Mouse (Mus musculus) liver, adult (tissue): Measurements from ENCODE around the gene Aven.

Experiments
- GATA4 ChIP-seq: IDR thresholded peaks from 2 replicates; pipeline ENCODE4 v1.6.1; 2014; ENCODE audit warnings: mild to moderate bottlenecking, low read length; ENCODE audit not compliant: insufficient replicate concordance

Aven gene

DNA sequence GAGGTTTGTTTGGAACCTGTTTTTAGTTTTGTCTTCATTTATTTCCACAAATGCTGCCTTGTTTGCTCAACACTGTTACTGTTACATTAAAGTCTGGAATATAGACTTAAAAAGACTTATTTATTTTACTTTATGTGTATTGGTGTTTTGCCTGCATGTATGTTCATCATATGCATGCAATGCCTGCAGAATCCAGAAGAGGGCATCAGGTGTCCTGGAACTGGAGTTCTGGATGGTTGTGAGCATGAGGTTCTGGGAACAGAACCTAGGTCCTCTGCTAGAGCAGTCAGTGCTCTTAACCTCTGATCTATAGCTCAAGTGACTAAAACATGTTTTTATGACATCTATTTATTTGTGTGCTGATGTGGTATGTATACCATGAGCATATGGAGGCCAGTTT is 25.8 kb downstream of the Aven start:
- TF ChIP-seq GATA4 = no peak

- no peak for TF ChIP-seq GATA4
Measured at GRCm38 (mm10) chr2:112520526-112521482, 28.0 kb downstream of the Aven start.

DNA sequence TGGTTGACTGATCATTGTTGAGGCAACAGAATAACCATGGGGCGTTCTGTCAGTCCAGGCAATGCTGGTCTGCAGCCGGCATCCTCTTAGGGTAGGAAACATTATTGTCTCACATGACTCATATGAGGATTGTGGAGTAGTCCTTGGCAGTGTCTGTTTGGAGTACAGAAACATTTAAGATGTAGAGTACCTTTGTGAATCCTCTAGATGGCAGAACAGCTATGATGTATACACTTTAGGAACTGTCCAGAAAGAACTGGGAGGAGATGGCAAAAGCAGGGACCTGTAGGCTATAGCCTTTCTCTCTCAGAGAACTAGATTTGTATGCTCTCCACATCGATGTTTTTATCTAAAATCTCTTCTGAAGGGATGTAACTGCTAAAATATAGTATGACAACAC is 34.2 kb downstream of the Aven start:
- TF ChIP-seq GATA4 = no peak

DNA sequence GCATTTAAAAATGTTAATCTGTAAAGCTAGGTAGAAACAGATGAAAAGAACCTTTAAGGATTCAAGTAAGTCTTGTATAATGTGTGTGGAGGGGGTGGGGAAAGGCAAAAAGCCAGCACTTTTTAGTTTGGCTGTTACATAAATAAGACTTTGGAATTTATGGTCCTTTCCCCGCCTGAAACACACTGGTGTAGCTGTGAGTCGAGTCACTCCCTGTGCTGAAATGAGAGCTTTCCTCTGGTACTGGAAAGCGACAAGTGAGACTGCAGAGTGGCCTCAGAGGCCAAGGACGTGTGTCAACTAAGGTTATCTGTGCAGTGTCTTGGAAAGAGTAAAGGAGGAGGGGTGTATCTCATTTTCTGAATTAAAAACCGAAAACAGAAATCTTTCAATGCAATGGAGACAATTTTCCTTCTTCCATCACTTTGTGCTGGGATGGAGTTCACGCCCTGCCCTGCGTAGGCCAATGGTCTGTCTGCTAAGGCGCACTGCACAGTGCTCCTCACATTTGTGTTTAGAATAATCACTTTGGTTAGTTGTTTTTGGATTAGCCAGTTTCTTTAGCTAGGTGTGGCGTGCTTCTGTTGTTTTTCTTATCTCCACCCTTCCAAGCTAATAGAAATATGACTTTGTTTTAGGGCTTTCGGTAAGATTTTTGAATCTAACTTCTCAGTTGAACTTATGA is 40.2 kb downstream of the Aven start:
- no peak for TF ChIP-seq GATA4

DNA sequence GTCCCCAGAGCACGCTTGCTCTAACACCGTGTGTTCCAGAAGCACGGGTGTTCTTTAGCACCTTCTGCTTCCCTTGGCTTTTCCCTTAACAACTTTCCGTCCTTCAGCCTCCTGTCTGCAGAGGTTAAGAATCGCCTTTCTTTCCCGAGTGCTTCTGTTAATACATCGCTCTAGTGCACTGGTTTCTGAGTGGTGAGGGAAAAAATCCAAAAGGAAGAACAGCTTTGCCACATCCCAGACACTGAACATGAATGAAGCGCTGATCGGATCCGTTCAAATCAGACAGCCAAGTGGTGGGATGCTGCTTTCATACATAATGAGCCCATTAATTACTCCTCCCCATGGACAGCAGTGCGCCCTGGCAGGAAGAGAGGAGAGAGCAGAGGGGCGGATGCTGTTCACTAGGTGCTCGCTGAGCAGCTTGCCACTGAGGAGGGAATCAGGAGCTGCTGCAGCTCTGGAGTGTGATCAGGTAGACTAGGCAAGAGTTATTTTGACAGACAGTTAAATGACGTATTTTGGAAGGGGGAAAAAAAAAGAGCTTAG is 42.0 kb downstream of the Aven start:
- no peak for TF ChIP-seq GATA4

GRCm38 (mm10) chr2:112538783-112539182 is 46.0 kb downstream of the Aven start:
- TF ChIP-seq GATA4 = no peak

DNA sequence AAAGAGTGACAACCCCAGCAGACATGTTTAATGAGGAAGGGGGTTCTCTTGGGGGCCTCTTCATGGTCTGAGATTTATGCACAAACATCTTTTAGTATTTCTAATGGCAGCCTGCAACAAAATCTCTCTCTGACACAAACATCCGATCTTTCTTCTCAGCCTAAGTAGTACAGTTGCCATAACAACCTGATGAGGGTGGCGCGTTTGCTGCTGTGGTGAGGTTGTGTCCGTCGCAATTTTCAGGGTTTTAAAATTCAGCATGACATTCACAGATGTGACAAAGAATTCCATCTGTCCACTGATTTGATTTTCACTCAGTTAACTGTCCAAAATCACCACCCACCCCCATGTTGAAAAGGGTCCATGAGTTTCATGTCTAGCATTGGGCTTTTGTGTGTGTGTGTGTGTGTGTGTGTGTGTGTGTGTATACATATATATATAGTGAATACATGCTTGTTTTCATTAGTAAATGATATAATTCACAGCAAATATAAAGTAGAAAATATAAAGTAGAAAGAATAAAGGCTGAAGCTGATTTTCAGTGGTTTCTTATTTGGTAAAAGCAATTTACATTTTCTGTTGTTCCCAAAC is 49.0 kb downstream of the Aven start:
- no peak for TF ChIP-seq GATA4

DNA sequence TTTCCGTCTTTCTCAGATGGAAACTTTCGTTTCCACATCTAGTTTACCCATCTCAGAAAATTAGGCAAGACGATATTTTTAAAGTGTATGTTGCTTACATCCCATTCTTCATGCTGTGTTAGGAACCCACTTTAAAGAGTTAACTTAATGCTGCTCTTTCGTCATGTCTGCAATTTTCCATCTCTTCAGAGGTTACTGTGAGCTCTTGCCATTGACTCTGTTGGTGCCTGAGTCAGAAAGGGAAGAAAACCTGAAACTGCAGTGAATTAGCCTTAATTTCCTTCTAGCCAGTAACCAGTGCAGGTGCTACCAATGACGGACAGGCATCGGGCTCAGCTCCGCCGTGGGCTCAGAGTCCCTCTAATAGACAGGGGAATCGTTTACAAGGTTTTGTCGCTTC is 63.8 kb downstream of the Aven start:
- no peak for TF ChIP-seq GATA4

- TF ChIP-seq GATA4 = no peak
Measured at GRCm38 (mm10) chr2:112557453-112557852, 64.7 kb downstream of the Aven start.

DNA sequence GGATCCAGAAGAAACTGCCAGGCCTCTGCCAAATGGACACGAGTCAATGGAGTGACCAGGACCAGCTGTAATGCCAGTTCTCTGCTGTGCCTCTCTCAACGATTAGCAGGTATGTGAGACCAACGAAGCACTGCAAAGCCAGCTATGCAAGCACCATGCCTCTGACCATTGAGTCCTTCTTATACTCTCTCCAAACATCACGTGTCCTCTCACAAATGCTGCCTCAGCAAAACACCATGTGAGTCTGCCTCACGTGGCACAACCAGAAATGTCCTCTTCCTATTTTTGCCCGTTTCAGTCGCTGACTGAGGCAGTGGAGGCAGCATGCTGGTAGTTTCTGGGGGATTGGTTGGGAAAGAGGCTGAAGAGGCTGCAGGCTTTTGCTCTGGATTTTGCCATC is 68.8 kb downstream of the Aven start:
- no peak for TF ChIP-seq GATA4

GRCm38 (mm10) chr2:112565060-112565459 is 72.3 kb downstream of the Aven start:
- TF ChIP-seq GATA4 = no peak

DNA sequence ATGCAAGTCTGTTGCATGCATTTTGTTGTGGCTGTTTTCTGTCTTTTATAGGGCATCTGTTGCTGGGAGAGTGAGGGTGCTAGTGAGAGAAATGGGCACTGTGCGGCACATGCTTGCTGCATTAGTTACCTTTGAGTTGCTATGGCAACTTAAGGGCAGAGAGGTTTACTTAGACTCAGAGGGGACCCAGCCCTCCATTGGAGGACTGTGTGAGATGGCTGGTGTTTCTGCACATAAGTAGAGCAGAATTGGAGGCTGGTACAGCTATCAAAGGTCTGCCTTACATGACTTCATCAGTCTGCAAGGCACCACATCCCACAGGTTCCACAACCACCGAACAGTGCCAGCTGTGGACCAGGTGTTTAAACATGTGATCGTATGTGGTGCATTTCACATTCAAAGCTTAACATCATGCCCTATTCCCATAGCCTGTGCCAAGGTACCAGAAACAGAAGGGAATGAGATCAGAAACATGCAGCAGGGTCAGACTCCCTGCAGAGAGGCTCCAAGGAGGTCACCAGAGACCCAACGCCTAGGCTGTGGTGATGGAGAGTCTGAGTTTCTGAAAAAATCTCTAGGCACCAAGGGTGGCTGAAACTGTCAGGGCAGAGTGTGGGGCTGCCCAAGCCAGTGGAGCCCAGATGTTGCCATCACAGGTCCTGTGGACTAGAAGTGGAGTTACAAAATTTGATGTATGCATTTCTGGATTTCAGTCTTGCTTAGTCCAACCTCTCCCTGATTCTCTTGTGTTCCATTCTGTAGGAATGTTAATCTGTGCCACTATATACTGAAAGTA is 73.7 kb downstream of the Aven start:
- no peak for TF ChIP-seq GATA4

DNA sequence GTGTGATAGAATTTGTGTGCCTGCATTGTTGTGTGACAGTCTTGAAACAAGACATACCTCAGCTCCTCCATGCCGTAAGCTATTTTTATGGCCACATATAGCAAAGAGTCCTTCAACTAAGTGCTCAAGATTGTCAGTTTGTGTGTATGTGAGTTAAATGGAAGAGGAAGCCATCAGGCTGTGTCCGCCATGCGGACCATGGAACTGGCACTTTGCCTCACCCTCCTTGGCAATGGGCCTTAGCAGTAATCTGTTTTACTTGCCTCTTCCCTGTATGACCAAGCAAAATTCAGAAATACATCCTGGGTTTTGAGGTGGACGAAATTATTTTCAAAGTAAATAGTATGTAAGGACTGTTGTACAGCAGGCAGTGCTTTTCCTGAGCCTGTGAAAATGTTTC is 75.0 kb downstream of the Aven start:
- no peak for TF ChIP-seq GATA4

- no peak for TF ChIP-seq GATA4
Measured at GRCm38 (mm10) chr2:112590985-112591384, 98.2 kb downstream of the Aven start.

DNA sequence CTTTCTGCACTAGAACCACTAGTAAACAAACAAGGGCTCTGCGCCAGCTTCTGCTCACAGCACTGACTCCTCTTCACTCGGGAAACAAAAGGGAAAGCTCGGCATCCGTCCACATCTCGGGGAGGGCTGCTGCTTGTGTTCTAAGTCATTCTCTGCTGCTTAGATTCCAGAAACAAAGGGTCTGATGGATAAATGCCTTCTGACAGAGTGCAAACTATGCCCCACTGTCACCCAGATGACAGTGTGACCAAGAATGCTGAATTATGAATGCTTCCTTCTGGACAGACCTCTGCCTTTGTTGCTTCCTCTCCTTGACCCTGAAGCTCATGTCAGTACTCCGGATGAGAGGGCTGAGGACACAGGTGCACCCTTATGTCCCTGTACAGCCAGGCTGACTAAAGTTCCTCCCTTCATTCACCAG is 98.7 kb downstream of the Aven start:
- no peak for TF ChIP-seq GATA4

GRCm38 (mm10) chr2:112593322-112593721 is 100.6 kb downstream of the Aven start:
- no peak for TF ChIP-seq GATA4
